Mouse (Mus musculus): ENCODE results near the gene Lrp5.

Lrp5 gene

GRCm38 (mm10) chr19:3612534-3613273 is 73.7 kb downstream of the Lrp5 start:
- no peak for DNase-seq (ENCODE audit: low read depth)

GRCm38 (mm10) chr19:3611730-3612129 is 74.6 kb downstream of the Lrp5 start:
- no peak for DNase-seq (ENCODE audit: low read depth)

- DNase-seq (ENCODE audit: low read depth) = no peak
Measured at GRCm38 (mm10) chr19:3610886-3611285, 75.5 kb downstream of the Lrp5 start.

GRCm38 (mm10) chr19:3609826-3610225 is 76.5 kb downstream of the Lrp5 start:
- DNase-seq (ENCODE audit: low read depth) = no peak

GRCm38 (mm10) chr19:3594316-3594715 is 92.0 kb downstream of the Lrp5 start:
- no peak for DNase-seq (ENCODE audit: low read depth)

DNA sequence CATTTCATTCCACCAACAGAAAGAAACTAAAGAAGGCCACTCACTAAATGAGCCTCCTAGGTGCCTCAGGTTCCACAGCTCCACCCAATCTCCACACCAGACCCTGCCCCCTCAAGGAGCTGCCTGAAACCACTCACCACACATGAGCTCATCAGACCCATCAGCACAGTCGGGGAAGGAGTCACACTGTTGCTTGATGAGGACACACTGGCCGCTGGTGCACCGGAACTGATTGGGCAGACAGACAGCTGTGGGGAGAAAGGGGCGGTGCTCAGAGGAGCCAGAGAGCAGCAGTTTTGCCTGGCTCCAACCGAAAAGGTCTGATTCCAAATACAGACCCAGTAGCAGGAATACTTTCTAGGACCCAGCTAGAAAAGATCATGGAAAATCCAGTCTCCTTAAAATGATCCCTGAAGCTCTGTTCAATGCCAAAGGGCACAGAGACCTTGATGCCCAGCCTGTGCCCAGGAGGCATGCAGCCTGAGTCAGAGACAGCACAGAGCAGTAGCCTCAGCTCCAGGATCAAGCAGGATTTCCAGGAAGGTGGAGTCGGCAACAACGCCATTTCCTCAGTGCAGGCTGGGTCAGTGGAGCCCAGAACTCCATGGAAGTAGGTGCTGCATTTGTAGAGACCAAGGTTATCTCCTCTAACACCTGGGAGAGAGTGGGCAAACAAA is 92.8 kb downstream of the Lrp5 start:
- no peak for DNase-seq (ENCODE audit: low read depth)

DNA sequence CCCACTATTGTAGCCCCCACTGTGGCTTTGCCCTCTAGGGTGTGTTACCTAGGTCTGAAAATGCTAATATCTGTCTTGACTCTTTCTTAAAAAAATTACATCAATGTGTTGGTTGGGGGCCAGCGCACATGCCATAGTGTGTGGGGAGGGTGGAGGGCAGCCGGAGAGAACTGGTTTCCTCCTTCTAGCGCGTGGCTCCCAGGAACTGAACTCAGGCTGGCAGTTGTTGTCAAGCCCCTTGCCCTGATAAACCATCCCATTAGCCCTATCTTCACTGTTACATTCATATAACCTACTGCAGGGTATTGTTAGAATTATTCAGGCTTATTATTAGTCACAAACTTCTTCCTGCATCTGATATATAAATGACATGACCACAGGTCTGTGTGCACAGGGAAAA is 96.4 kb downstream of the Lrp5 start:
- no peak for DNase-seq (ENCODE audit: low read depth)

DNA sequence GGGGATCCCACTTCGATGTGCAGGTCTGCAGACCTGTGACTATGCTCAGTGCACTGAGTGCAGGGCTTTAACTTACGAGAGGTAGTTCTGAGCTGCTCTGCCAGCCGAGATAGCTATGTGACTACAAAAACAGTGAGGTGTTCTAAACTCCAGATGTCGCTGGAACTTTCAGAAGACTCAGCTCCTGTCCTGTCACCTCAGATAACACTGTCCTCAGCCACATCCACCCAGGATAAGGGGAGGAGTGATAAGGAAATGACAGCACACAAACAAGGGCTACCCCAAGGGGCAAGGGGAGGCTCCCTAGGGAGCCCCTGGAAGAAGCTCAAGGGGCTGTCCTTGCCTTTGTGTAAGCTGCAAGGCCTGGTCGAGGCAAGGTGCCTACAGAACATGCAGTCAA is 96.8 kb downstream of the Lrp5 start:
- DNase-seq (ENCODE audit: low read depth) = no peak

DNA sequence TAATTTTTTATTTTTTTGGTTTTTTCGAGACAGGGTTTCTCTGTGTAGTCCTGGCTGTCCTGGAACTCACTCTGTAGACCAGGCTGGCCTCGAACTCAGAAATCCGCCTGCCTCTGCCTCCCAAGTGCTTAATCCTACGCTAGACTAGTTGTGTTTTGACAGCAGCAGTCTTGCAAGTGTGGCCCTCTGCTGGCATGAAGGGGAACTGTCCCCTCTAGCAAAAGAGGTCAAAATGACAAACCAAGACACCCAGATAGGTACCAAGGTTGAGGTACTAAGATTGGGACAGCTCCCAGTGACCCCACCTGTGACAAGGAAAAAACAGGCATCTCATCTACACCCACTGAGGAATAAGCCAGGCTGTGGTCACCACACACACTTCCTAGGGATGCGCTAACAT is 98.6 kb downstream of the Lrp5 start:
- peak; percentile 69 for DNase-seq (ENCODE audit: low read depth)

DNA sequence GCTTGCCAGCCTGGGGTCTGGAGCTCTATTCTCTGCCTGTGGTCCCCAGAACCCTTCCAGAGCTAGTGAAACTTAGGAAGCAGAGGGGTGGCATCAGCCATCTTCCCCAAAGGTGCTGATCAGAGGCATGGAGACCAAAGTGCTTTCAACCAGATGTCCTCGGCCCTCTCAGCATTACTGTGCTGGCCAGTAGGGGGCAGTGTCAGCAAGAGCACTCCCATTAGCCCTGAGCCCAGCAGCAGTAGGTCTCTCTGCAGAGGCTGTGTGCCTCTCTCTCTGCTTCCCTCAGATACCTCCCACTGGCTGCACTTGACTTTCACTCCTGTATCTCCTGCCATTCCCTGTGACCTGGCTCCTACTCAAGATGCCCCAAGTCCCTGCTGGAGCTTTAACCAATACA is 99.8 kb downstream of the Lrp5 start:
- DNase-seq (ENCODE audit: low read depth) = peak; percentile 71

DNA sequence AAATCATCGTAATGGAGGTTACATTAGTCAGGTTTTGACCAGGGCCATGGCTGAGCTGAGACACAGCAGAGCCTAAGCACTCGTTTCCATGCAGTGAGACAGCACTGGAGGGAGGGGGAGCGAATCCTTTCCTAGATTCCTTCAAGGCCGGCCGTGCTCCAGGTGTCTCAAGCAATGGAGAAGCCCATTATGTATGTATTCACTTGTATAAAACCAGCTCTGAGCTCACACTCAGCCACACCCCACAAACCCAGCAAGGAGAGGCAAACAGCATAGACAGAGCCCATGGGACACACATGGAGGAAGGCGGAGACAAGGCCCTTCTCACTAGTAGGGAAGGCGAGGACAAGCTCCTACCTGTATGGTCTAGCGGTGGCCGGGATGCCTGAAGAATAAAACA is 100.3 kb downstream of the Lrp5 start:
- DNase-seq (ENCODE audit: low read depth) = no peak

DNA sequence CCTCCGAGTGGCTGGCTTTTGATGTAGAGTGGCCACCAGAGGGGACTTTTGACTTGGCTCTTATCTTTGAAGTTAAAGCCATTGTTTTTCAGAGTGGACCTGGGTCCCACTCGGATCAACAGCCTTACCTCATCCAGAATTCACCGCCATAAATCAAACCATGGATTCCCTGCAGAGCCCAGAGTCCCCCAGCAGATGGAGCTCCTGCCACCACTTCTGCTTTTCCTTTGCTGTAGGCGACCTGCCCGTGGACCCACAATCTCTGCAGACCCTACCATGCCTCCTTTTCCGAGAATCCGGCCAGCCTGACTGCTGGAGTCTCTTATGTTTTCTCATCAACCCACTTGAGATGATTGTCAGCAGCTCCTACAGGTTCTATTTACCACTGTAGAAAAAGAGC is 105.0 kb downstream of the Lrp5 start:
- DNase-seq (ENCODE audit: low read depth) = peak; percentile 74

GRCm38 (mm10) chr19:3577911-3578290 is 108.5 kb downstream of the Lrp5 start:
- DNase-seq (ENCODE audit: low read depth) = no peak

DNA sequence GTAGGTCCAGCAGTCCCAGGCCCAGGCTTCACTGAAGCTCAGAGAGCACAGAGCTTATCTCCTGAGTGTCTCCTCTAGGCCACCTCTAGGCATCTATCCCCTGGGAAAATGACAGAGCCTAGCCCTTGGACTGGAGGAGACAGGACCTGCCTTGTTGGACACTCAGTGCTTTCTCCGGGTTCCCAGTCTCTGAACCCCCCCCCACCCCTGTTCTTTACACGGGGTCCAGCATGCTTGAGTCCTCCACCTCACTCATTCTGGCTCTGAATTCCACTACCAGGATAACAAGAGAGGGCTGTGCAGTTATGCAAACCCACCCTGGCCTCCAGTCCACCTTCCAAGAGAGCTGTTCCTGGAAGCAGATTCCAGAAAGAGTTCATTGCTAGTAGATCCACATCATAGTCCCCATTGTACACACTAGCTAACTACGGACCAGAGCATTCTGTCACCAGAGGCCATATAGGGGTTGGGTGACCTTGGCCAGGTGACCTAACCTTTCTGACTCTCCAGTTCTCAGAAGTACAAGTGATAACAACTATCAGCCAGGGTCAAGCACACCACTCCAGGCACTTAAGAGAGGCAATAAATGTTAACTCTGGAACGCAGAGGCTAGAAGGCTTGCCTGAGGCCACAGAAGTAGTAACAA is 109.0 kb downstream of the Lrp5 start:
- no peak for DNase-seq (ENCODE audit: low read depth)

GRCm38 (mm10) chr19:3576451-3577264 is 109.7 kb downstream of the Lrp5 start:
- no peak for DNase-seq (ENCODE audit: low read depth)

- peak; percentile 99 for DNase-seq (ENCODE audit: low read depth)
Measured at GRCm38 (mm10) chr19:3575632-3576384, 110.6 kb downstream of the Lrp5 start, which contains the start of gene Ppp6r3. Gene Ppp6r3, minus strand, starts transcription at chr19:3575749.

- no peak for DNase-seq (ENCODE audit: low read depth)
Measured at GRCm38 (mm10) chr19:3575276-3575631, 111.1 kb downstream of the Lrp5 start.

- DNase-seq (ENCODE audit: low read depth) = peak; percentile 49
Measured at GRCm38 (mm10) chr19:3574593-3575094, 111.7 kb downstream of the Lrp5 start.

- DNase-seq (ENCODE audit: low read depth) = no peak
Measured at GRCm38 (mm10) chr19:3564309-3564708, 122.1 kb downstream of the Lrp5 start.

- DNase-seq (ENCODE audit: low read depth) = no peak
Measured at GRCm38 (mm10) chr19:3562752-3563151, 123.6 kb downstream of the Lrp5 start.

DNA sequence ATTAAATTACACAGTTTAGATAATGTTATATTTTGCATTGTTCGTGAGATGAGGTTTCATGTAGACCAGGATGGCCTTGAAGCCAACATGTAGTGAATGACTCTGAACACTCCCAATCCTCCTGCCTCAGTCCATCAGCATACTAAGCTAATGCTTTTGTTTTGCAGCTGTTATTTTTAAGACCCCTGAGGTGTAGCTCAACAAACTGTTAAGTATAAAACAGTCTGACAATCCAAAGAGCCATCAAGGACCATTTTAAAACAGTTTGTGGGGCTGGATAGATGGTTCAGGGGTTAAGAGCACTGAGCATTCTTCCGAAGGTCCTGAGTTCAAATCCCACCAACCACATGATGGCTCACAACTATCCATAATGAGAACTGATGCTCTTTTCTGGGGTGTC is 124.1 kb downstream of the Lrp5 start:
- no peak for DNase-seq (ENCODE audit: low read depth)
